Mouse (Mus musculus): ENCODE results near the gene Nabp2. TPM values are rescaled to one million over a fixed set of nuclear protein-coding genes. Genes with fewer than 3 reads are reported as not detected.

Gene Nabp2
- polyA plus RNA-seq, 1 experiment: 23.4 TPM

- WGBS: 57% methylated on average over 6 of the region's 6 CpGs
- no peak for DNase-seq
These were observed 41.3 kb downstream of the Nabp2 start for GRCm38 (mm10) chr10:128370021-128370420.

GRCm38 (mm10) chr10:128369599-128369998, 41.7 kb downstream of the Nabp2 start:
- no peak for DNase-seq
- 62% methylated on average over 6 of the region's 6 CpGs for WGBS
- TF ChIP-seq POLR2A (IDR thresholded peaks at IDR 0.05; ENCODE audit: borderline replicate concordance, extremely low read depth, low read depth, low read length): no peak
- no peak for TF ChIP-seq CTCF (IDR thresholded peaks at IDR 0.05; ENCODE audit: insufficient read depth, low read length)
- Histone ChIP-seq H3K4me3 (replicated peaks; ENCODE audit: extremely low read depth, low read depth, low read length) (no peak overlapping the region), H3K4me1 (ENCODE audit: control insufficient read depth, insufficient read depth, low read length) (peaks cover 4% of the 10 kb centered on the region; the same call in 1 of the 2 replicates)

More at GRCm38 (mm10) chr10:128370021-128370420, 41.3 kb downstream of the Nabp2 start:
- Histone ChIP-seq H3K4me1 (ENCODE audit: control insufficient read depth, insufficient read depth, low read length) (peaks cover 4% of the 10 kb centered on the region; the same call in 1 of the 2 replicates), H3K4me3 (replicated peaks; ENCODE audit: extremely low read depth, low read depth, low read length) (no peak overlapping the region)
- TF ChIP-seq POLR2A (IDR thresholded peaks at IDR 0.05; ENCODE audit: borderline replicate concordance, extremely low read depth, low read depth, low read length) (no peak), CTCF (IDR thresholded peaks at IDR 0.05; ENCODE audit: insufficient read depth, low read length) (no peak)

- DNase-seq: no peak
- 2% methylated on average over 9 of the region's 9 CpGs for WGBS
- TF ChIP-seq POLR2A (IDR thresholded peaks at IDR 0.05; ENCODE audit: borderline replicate concordance, extremely low read depth, low read depth, low read length) (no peak), CTCF (IDR thresholded peaks at IDR 0.05; ENCODE audit: insufficient read depth, low read length) (no peak)
- H3K4me3 ChIP-seq (replicated peaks; ENCODE audit: extremely low read depth, low read depth, low read length): peak overlapping the region; percentile 86
- H3K4me1 ChIP-seq (ENCODE audit: control insufficient read depth, insufficient read depth, low read length): peaks cover 4% of the 10 kb centered on the region; the same call in 1 of the 2 replicates
These were observed 42.1 kb downstream of the Nabp2 start for GRCm38 (mm10) chr10:128369218-128369543.

GRCm38 (mm10) chr10:128368402-128369217, 42.7 kb downstream of the Nabp2 start, which contains the start of gene Coq10a:
Gene Coq10a, minus strand, starts transcription at chr10:128368997.
- TF ChIP-seq CTCF (IDR thresholded peaks at IDR 0.05; ENCODE audit: insufficient read depth, low read length): no peak
- TF ChIP-seq POLR2A (IDR thresholded peaks at IDR 0.05; ENCODE audit: borderline replicate concordance, extremely low read depth, low read depth, low read length): peak; percentile 98
- peak; percentile 90 for DNase-seq
- under 1% methylated on average over 87 of the region's 87 CpGs for WGBS
- Histone ChIP-seq H3K4me3 (replicated peaks; ENCODE audit: extremely low read depth, low read depth, low read length) (peak within 1 kb of the TSS; percentile 86), H3K4me1 (ENCODE audit: control insufficient read depth, insufficient read depth, low read length) (peaks cover 4% of the 10 kb centered on the region; the same call in 1 of the 2 replicates)

GRCm38 (mm10) chr10:128367899-128368401, 43.3 kb downstream of the Nabp2 start:
- TF ChIP-seq POLR2A (IDR thresholded peaks at IDR 0.05; ENCODE audit: borderline replicate concordance, extremely low read depth, low read depth, low read length) (no peak), CTCF (IDR thresholded peaks at IDR 0.05; ENCODE audit: insufficient read depth, low read length) (no peak)
- Histone ChIP-seq H3K4me1 (ENCODE audit: control insufficient read depth, insufficient read depth, low read length) (peaks cover 4% of the 10 kb centered on the region; the same call in 1 of the 2 replicates), H3K4me3 (replicated peaks; ENCODE audit: extremely low read depth, low read depth, low read length) (peak overlapping the region; percentile 86)
- DNase-seq: no peak
- whole genome bisulfite sequencing: 12% methylated on average over 19 of the region's 19 CpGs

- DNase-seq: no peak
- TF ChIP-seq POLR2A (IDR thresholded peaks at IDR 0.05; ENCODE audit: borderline replicate concordance, extremely low read depth, low read depth, low read length): no peak
- TF ChIP-seq CTCF (IDR thresholded peaks at IDR 0.05; ENCODE audit: insufficient read depth, low read length): peak; percentile 16; the same call in 1 of the 2 replicates
These were observed 48.7 kb downstream of the Nabp2 start for GRCm38 (mm10) chr10:128362568-128362967.

GRCm38 (mm10) chr10:128361836-128362235, 49.5 kb downstream of the Nabp2 start:
- no peak overlapping the region for H3K4me3 ChIP-seq (replicated peaks; ENCODE audit: extremely low read depth, low read depth, low read length)
- 83% methylated on average over 6 of the region's 6 CpGs for WGBS
- no peaks in the 10 kb centered on the region for H3K4me1 ChIP-seq (ENCODE audit: control insufficient read depth, insufficient read depth, low read length)
- TF ChIP-seq POLR2A (IDR thresholded peaks at IDR 0.05; ENCODE audit: borderline replicate concordance, extremely low read depth, low read depth, low read length) (no peak), CTCF (IDR thresholded peaks at IDR 0.05; ENCODE audit: insufficient read depth, low read length) (no peak)
- DNase-seq: no peak

More at GRCm38 (mm10) chr10:128362568-128362967, 48.7 kb downstream of the Nabp2 start:
- no peaks in the 10 kb centered on the region for H3K4me1 ChIP-seq (ENCODE audit: control insufficient read depth, insufficient read depth, low read length)
- WGBS: 46% methylated on average over 3 of the region's 3 CpGs
- H3K4me3 ChIP-seq (replicated peaks; ENCODE audit: extremely low read depth, low read depth, low read length): no peak overlapping the region

GRCm38 (mm10) chr10:128359226-128359625, 52.1 kb downstream of the Nabp2 start:
- TF ChIP-seq CTCF (IDR thresholded peaks at IDR 0.05; ENCODE audit: insufficient read depth, low read length): no peak
- TF ChIP-seq POLR2A (IDR thresholded peaks at IDR 0.05; ENCODE audit: borderline replicate concordance, extremely low read depth, low read depth, low read length): no peak
- 82% methylated on average over 6 of the region's 6 CpGs for WGBS
- no peak for DNase-seq
- Histone ChIP-seq H3K4me1 (ENCODE audit: control insufficient read depth, insufficient read depth, low read length) (no peaks in the 10 kb centered on the region), H3K4me3 (replicated peaks; ENCODE audit: extremely low read depth, low read depth, low read length) (no peak overlapping the region)

- Histone ChIP-seq H3K4me3 (replicated peaks; ENCODE audit: extremely low read depth, low read depth, low read length) (no peak overlapping the region), H3K4me1 (ENCODE audit: control insufficient read depth, insufficient read depth, low read length) (no peaks in the 10 kb centered on the region)
- WGBS: 43% methylated on average over 2 of the region's 2 CpGs
- TF ChIP-seq POLR2A (IDR thresholded peaks at IDR 0.05; ENCODE audit: borderline replicate concordance, extremely low read depth, low read depth, low read length) (no peak), CTCF (IDR thresholded peaks at IDR 0.05; ENCODE audit: insufficient read depth, low read length) (0 out of 2 replicates have a peak, but pooled peaks have one; percentile 14)
- no peak for DNase-seq
These were observed 52.5 kb downstream of the Nabp2 start for GRCm38 (mm10) chr10:128358796-128359195.

Other genes with a start within 250 kb of the Nabp2 start
- gene Rbms2, start 231.2 kb downstream of the Nabp2 start, polyA plus RNA-seq (2012; rRNA removed): 103 and 116 TPM in 2 replicates
- gene Gls2, start 217.0 kb downstream of the Nabp2 start, polyA plus RNA-seq (2012; rRNA removed): 1.5 and 2.4 TPM in 2 replicates
- 5.6 and 9.9 TPM in 2 replicates for gene Spryd4, start 199.7 kb downstream of the Nabp2 start, polyA plus RNA-seq (2012; rRNA removed)
- not detected in 2 replicates for gene Mip, start 185.7 kb downstream of the Nabp2 start, polyA plus RNA-seq (2012; rRNA removed)
- gene Timeless, start 179.4 kb downstream of the Nabp2 start, polyA plus RNA-seq (2012; rRNA removed): 7.8 and 7.9 TPM in 2 replicates
- gene Apon, start 157.4 kb downstream of the Nabp2 start, polyA plus RNA-seq (2012; rRNA removed): 0.08 and 0.27 TPM in 2 replicates
- 0.32 and 0.75 TPM in 2 replicates for gene Apof, start 142.8 kb downstream of the Nabp2 start, polyA plus RNA-seq (2012; rRNA removed)
- gene Stat2, start 140.9 kb downstream of the Nabp2 start, polyA plus RNA-seq (2012; rRNA removed): 30.8 and 34.4 TPM in 2 replicates
- 0.08 TPM in 1 of 2 replicates, not detected in the other for gene Il23a, start 112.7 kb downstream of the Nabp2 start, polyA plus RNA-seq (2012; rRNA removed)
- 22.8 and 30.7 TPM in 2 replicates for gene Pan2, start 108.2 kb downstream of the Nabp2 start, polyA plus RNA-seq (2012; rRNA removed)
- 32.0 and 55.9 TPM in 2 replicates for gene Cnpy2, start 89.0 kb downstream of the Nabp2 start, polyA plus RNA-seq (2012; rRNA removed)
- gene Cs, start 73.8 kb downstream of the Nabp2 start, polyA plus RNA-seq (2012; rRNA removed): 95.6 and 150 TPM in 2 replicates
- gene Coq10a, start 42.5 kb downstream of the Nabp2 start, polyA plus RNA-seq (2012; rRNA removed): 28.9 and 48.7 TPM in 2 replicates
- gene Ankrd52, start 34.4 kb downstream of the Nabp2 start, polyA plus RNA-seq (2012; rRNA removed): 24.5 and 31.6 TPM in 2 replicates
- 0.42 TPM in 1 of 2 replicates, not detected in the other for gene Slc39a5, start 10.3 kb downstream of the Nabp2 start, polyA plus RNA-seq (2012; rRNA removed)
- gene Rnf41, start 165 bp upstream of the Nabp2 start, polyA plus RNA-seq (2012; rRNA removed): 24.4 and 25.5 TPM in 2 replicates
- 99.8 TPM in 2 replicates for gene Smarcc2, start 47.8 kb upstream of the Nabp2 start, polyA plus RNA-seq (2012; rRNA removed)
- gene Myl6, start 82.7 kb upstream of the Nabp2 start, polyA plus RNA-seq (2012; rRNA removed): 771 and 1,159 TPM in 2 replicates
- 1.9 and 2.0 TPM in 2 replicates for gene Myl6b, start 87.2 kb upstream of the Nabp2 start, polyA plus RNA-seq (2012; rRNA removed)
- 94.9 and 97.2 TPM in 2 replicates for gene Esyt1, start 114.4 kb upstream of the Nabp2 start, polyA plus RNA-seq (2012; rRNA removed)
- 13.2 and 15.1 TPM in 2 replicates for gene Zc3h10, start 136.3 kb upstream of the Nabp2 start, polyA plus RNA-seq (2012; rRNA removed)
- 1,224 and 1,373 TPM in 2 replicates for gene Rpl41, start 137.8 kb upstream of the Nabp2 start, polyA plus RNA-seq (2012; rRNA removed)
- 13.7 and 23.9 TPM in 2 replicates for gene Pa2g4, start 154.5 kb upstream of the Nabp2 start, polyA plus RNA-seq (2012; rRNA removed)
- gene Erbb3, start 178.2 kb upstream of the Nabp2 start, polyA plus RNA-seq (2012; rRNA removed): 20.0 and 24.9 TPM in 2 replicates
- gene Rps26, start 215.3 kb upstream of the Nabp2 start, polyA plus RNA-seq (2012; rRNA removed): 421 and 530 TPM in 2 replicates
- gene Ikzf4, start 234.5 kb upstream of the Nabp2 start, polyA plus RNA-seq (2012; rRNA removed): 2.7 and 4.4 TPM in 2 replicates